Mouse (Mus musculus) lung, postnatal 0 days (tissue): ENCODE results near the gene Kcnj13. TPM values are rescaled to one million over a fixed set of nuclear protein-coding genes. Genes with fewer than 3 reads are reported as not detected.

Source experiments
- ATAC-seq: fragments of 200-750 bp; cut with Nextera tagmentation; 2 replicates; pipeline ENCODE4 v1.8.0; 2017; ENCODE audit warnings: moderate library complexity
- DNase-seq: peaks from one replicate; pipeline ENCODE4 v3.0.0-alpha.2; 2016; ENCODE audit warnings: low spot score
- H3K27ac ChIP-seq: fragments of 300-500 bp; sonication (generic); 2 replicates; pipeline ENCODE4 v1.5.1; 2014; ENCODE audit warnings: antibody characterized with exemption, mild to moderate bottlenecking, low read length, mixed read lengths
- H3K27me3 ChIP-seq: fragments of 300-500 bp; sonication (generic); replicated peaks from 2 replicates; pipeline ENCODE4 v1.6.1; 2014; ENCODE audit warnings: low read length, mixed read lengths; ENCODE audit not compliant: insufficient read depth
- H3K36me3 ChIP-seq: fragments of 300-500 bp; sonication (generic); 2 replicates; pipeline ENCODE4 v1.6.1; 2014; ENCODE audit warnings: low read length, mixed read lengths; ENCODE audit not compliant: insufficient read depth
- H3K4me1 ChIP-seq: fragments of 300-500 bp; sonication (generic); 2 replicates; pipeline ENCODE4 v1.6.1; 2014; ENCODE audit warnings: antibody characterized with exemption, low read depth, low read length, mixed read lengths; ENCODE audit not compliant: insufficient read depth
- H3K4me2 ChIP-seq: fragments of 300-500 bp; sonication (generic); replicated peaks from 2 replicates; pipeline ENCODE4 v1.6.1; 2014; ENCODE audit warnings: low read depth, mild to moderate bottlenecking, low read length, moderate library complexity, mixed read lengths
- H3K4me3 ChIP-seq: fragments of 300-500 bp; sonication (generic); 2 replicates; pipeline ENCODE4 v1.5.1; 2014; ENCODE audit warnings: low read depth, low read length
- H3K9ac ChIP-seq: fragments of 300-500 bp; sonication (generic); replicated peaks from 2 replicates; pipeline ENCODE4 v1.6.1; 2014; ENCODE audit warnings: low read depth, mild to moderate bottlenecking
- H3K9me3 ChIP-seq: fragments of 300-500 bp; sonication (generic); 2 replicates; pipeline ENCODE4 v1.6.1; 2016; ENCODE audit warnings: low read length, mixed read lengths
- CTCF ChIP-seq: IDR thresholded peaks from 2 replicates; pipeline ENCODE4 v1.5.1; 2016; ENCODE audit warnings: antibody characterized with exemption, mild to moderate bottlenecking
- EP300 ChIP-seq: IDR thresholded peaks from 2 replicates; pipeline ENCODE4 v1.6.1; 2016; ENCODE audit warnings: antibody characterized with exemption, mild to moderate bottlenecking, control low read depth
- WGBS: fragments of 180-500 bp; shearing (Covaris S2); extraction: QIAGEN DNeasy Blood & Tissue Kit; methylation state at CpG from one replicate; pipeline ENCODE4 v1.1.7; 2014; 5-methylcytosine and 5-hydroxymethylcytosine counted together
- polyA plus RNA-seq: library from polyadenylated mRNA; unstranded; fragments of >200 nt; fragmentation: Nextera tagmentation; extraction: Ambion mirVana; gene quantifications from 2 replicates; pipeline ENCODE4 v1.2.1, GENCODE M21; 2015

Gene Kcnj13
- 41.4 and 48.7 TPM in 2 replicates for polyA plus RNA-seq

GRCm38 (mm10) chr1:87394594-87394993 lies at the start of gene Kcnj13:
Gene Kcnj13 (minus strand): TSS chr1:87394729.
- no peaks in the 10 kb centered on the region for H3K9me3 ChIP-seq
- peak within 1 kb of the TSS; percentile 14; the same call in 1 of the 2 replicates for H3K4me3 ChIP-seq
- peaks cover 7% of the 10 kb centered on the region; the same call in 1 of the 2 replicates for H3K4me1 ChIP-seq
- H3K27me3 ChIP-seq, result no peaks in the 10 kb centered on the region
- no peak within 1 kb of the TSS for H3K9ac ChIP-seq
- 31% methylated on average over 6 of the region's 6 CpGs for WGBS
- H3K27ac ChIP-seq, result peak within 1 kb of the TSS; percentile 5; the same call in 1 of the 2 replicates
- DNase-seq (peak; percentile 46), ATAC-seq (peak; percentile 67)
- no peak for TF ChIP-seq EP300
- TF ChIP-seq CTCF, result no peak
- no peaks in the 10 kb centered on the region for H3K36me3 ChIP-seq
- H3K4me2 ChIP-seq, result peak within 1 kb of the TSS; percentile 30; the same call in 1 of the 2 replicates

DNA sequence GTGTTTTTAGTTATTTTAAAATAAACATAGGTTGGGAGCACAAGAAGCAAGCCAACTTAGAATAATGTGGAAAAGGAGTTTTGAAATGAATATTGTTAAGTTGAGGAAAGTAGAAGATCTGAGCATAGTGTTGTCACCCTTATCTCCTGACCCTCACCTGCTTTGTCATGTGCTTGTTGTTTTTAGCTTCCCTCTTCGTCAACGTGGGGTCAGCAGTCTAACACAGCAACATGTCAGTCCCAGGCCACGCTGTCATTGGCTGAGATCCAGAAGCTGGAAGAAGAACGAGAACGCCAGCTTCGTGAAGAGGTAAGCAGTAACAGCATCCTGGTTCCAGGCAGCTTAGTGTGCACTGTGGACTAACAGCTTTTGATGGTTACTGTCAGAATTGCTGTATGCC lies 42.1 kb upstream of the Kcnj13 start:
- H3K9me3 ChIP-seq, result no peaks in the 10 kb centered on the region
- ATAC-seq, result no peak

GRCm38 (mm10) chr1:87435125-87435524 lies 40.6 kb upstream of the Kcnj13 start:
- H3K4me3 ChIP-seq, result no peak overlapping the region
- no peaks in the 10 kb centered on the region for H3K9me3 ChIP-seq
- H3K27me3 ChIP-seq, result no peaks in the 10 kb centered on the region
- no peak overlapping the region for H3K9ac ChIP-seq
- WGBS, result 65% methylated on average over 2 of the region's 2 CpGs
- no peak for ATAC-seq
- H3K36me3 ChIP-seq, result peaks cover 36% of the 10 kb centered on the region; the same call in 1 of the 2 replicates
- no peak for DNase-seq
- H3K27ac ChIP-seq, result no peak overlapping the region
- TF ChIP-seq EP300 (no peak), CTCF (no peak)
- H3K4me2 ChIP-seq, result no peak overlapping the region
- no peaks in the 10 kb centered on the region for H3K4me1 ChIP-seq

More for the DNA sequence above, 42.1 kb upstream of the Kcnj13 start:
- Histone ChIP-seq H3K36me3 (peaks cover 43% of the 10 kb centered on the region; the same call in 1 of the 2 replicates), H3K9ac (no peak overlapping the region), H3K27me3 (no peaks in the 10 kb centered on the region), H3K27ac (no peak overlapping the region), H3K4me2 (no peak overlapping the region), H3K4me1 (no peaks in the 10 kb centered on the region), H3K4me3 (no peak overlapping the region)
- 47% methylated on average over 6 of the region's 6 CpGs for WGBS
- no peak for DNase-seq
- no peak for TF ChIP-seq CTCF
- TF ChIP-seq EP300, result no peak

- no peak overlapping the region for H3K4me2 ChIP-seq
- no peak overlapping the region for H3K9ac ChIP-seq
- H3K4me3 ChIP-seq, result no peak overlapping the region
- no peaks in the 10 kb centered on the region for H3K27me3 ChIP-seq
- no peaks in the 10 kb centered on the region for H3K9me3 ChIP-seq
- no peak for TF ChIP-seq EP300
- TF ChIP-seq CTCF, result peak; percentile 81
- no peak overlapping the region for H3K27ac ChIP-seq
- DNase-seq (peak; percentile 67), ATAC-seq (no peak)
- H3K36me3 ChIP-seq, result peaks cover 30% of the 10 kb centered on the region; the same call in 1 of the 2 replicates
- WGBS, result 85% methylated on average over 4 of the region's 4 CpGs
- H3K4me1 ChIP-seq, result no peaks in the 10 kb centered on the region
These were observed 24.2 kb upstream of the Kcnj13 start for GRCm38 (mm10) chr1:87418733-87419132.

- 54% methylated on average over 4 of the region's 4 CpGs for WGBS
- ATAC-seq (peak; percentile 90), DNase-seq (peak; percentile 59)
- H3K36me3 ChIP-seq, result peaks cover 28% of the 10 kb centered on the region; the same call in 1 of the 2 replicates
- no peak overlapping the region for H3K27ac ChIP-seq
- H3K4me1 ChIP-seq, result no peaks in the 10 kb centered on the region
- H3K9me3 ChIP-seq, result no peaks in the 10 kb centered on the region
- H3K27me3 ChIP-seq, result no peaks in the 10 kb centered on the region
- TF ChIP-seq EP300 (no peak), CTCF (no peak)
- H3K9ac ChIP-seq, result no peak overlapping the region
- H3K4me2 ChIP-seq, result no peak overlapping the region
- H3K4me3 ChIP-seq, result no peak overlapping the region
These were observed 14.9 kb upstream of the Kcnj13 start for GRCm38 (mm10) chr1:87409380-87409779.

- no peaks in the 10 kb centered on the region for H3K9me3 ChIP-seq
- peaks cover 21% of the 10 kb centered on the region; the same call in 1 of the 2 replicates for H3K36me3 ChIP-seq
- DNase-seq, result no peak
- no peaks in the 10 kb centered on the region for H3K27me3 ChIP-seq
- no peaks in the 10 kb centered on the region for H3K4me1 ChIP-seq
- H3K4me2 ChIP-seq, result no peak overlapping the region
- no peak overlapping the region for H3K4me3 ChIP-seq
- no peak for ATAC-seq
- H3K27ac ChIP-seq, result no peak overlapping the region
- H3K9ac ChIP-seq, result no peak overlapping the region
- TF ChIP-seq CTCF, result no peak
- TF ChIP-seq EP300, result no peak
These were observed 11.5 kb upstream of the Kcnj13 start for GRCm38 (mm10) chr1:87406012-87406411.

GRCm38 (mm10) chr1:87404710-87405109 lies 10.2 kb upstream of the Kcnj13 start:
- TF ChIP-seq EP300 (no peak), CTCF (no peak)
- no peak overlapping the region for H3K27ac ChIP-seq
- no peaks in the 10 kb centered on the region for H3K9me3 ChIP-seq
- H3K9ac ChIP-seq, result no peak overlapping the region
- H3K27me3 ChIP-seq, result no peaks in the 10 kb centered on the region
- no peak for DNase-seq
- no peak overlapping the region for H3K4me2 ChIP-seq
- H3K36me3 ChIP-seq, result peaks cover 15% of the 10 kb centered on the region; the same call in 1 of the 2 replicates
- WGBS, result 74% methylated on average over 1 of the region's 1 CpGs
- no peak for ATAC-seq
- H3K4me3 ChIP-seq, result no peak overlapping the region
- H3K4me1 ChIP-seq, result no peaks in the 10 kb centered on the region
